Mouse (Mus musculus): ENCODE results near the gene Mapt.

- TF ChIP-seq CTCF (IDR thresholded peaks at IDR 0.05; ENCODE audit: borderline replicate concordance, insufficient read depth, low read depth, low read length) = no peak
- TF ChIP-seq POLR2A (IDR thresholded peaks at IDR 0.05; ENCODE audit: borderline replicate concordance, insufficient read depth, low read length) = no peak
Measured at GRCm38 (mm10) chr11:104361790-104362189, 130.6 kb downstream of the Mapt start.
